Mouse (Mus musculus): ENCODE measurements around the gene Mpg.

DNA sequence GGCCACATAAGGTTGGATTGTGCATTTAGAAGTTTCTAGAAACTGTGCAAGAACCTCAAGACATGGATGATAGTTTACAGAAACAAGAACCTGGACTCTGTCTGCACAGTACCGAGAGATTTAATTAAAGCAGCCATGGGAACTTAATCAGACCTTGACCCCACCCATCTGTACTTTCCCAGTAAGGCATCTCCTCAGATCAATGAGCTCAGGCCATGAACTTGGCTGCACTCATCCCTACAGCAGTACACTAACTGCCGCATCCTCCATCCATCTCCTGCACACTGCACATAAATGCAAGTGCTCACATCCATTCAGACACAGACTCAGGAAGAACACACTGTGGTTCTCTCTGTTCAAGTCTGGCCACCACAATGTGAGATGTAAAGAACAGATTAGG lies 54.3 kb downstream of the Mpg start:
- no peak for TF ChIP-seq CTCF (conservative IDR thresholded peaks at IDR 0.05 in 1 of 2, IDR thresholded peaks at IDR 0.05 in 1 of 2; ENCODE audit: low read depth in 2 of 2, low read length in 2 of 2)
- no peak for TF ChIP-seq MEF2A (IDR thresholded peaks at IDR 0.05; ENCODE audit: borderline replicate concordance, low read depth, low read length)
- TF ChIP-seq MAZ (IDR thresholded peaks at IDR 0.05; ENCODE audit: low read depth, low read length) = no peak
- no peak for TF ChIP-seq EP300 (IDR thresholded peaks at IDR 0.05; ENCODE audit: low read length)
- TF ChIP-seq MYC (IDR thresholded peaks at IDR 0.05; ENCODE audit: low read depth, low read length) = no peak
- TF ChIP-seq POLR2A (IDR thresholded peaks at IDR 0.05; ENCODE audit: low read depth, low read length) = no peak
- no peak for TF ChIP-seq TCF12 (IDR thresholded peaks at IDR 0.05; ENCODE audit: low read depth, low read length)
- no peak for TF ChIP-seq NELFE (IDR thresholded peaks at IDR 0.05; ENCODE audit: low read depth, low read length)
- no peak for TF ChIP-seq JUND (conservative IDR thresholded peaks at IDR 0.05; ENCODE audit: low read depth, low read length)
- TF ChIP-seq KAT2A (IDR thresholded peaks at IDR 0.05; ENCODE audit: insufficient replicate concordance, low read length) = no peak
- TF ChIP-seq RCOR1 (conservative IDR thresholded peaks at IDR 0.05; ENCODE audit: low read depth, low read length) = no peak
- TF ChIP-seq TBP (conservative IDR thresholded peaks at IDR 0.05; ENCODE audit: low read depth, low read length) = no peak
- no peak for TF ChIP-seq GABPA (IDR thresholded peaks at IDR 0.05; ENCODE audit: insufficient replicate concordance, low read depth, low read length)

Measured in CH12.LX (cell line).